Mouse (Mus musculus): ENCODE data around the gene Rps26. TPM values are rescaled to one million over a fixed set of nuclear protein-coding genes. Genes with fewer than 3 reads are reported as not detected.

Gene Rps26
- 359 and 409 TPM in 2 replicates for polyA plus RNA-seq (2015; fragmentation: Nextera tagmentation; extraction: Ambion mirVana)

DNA sequence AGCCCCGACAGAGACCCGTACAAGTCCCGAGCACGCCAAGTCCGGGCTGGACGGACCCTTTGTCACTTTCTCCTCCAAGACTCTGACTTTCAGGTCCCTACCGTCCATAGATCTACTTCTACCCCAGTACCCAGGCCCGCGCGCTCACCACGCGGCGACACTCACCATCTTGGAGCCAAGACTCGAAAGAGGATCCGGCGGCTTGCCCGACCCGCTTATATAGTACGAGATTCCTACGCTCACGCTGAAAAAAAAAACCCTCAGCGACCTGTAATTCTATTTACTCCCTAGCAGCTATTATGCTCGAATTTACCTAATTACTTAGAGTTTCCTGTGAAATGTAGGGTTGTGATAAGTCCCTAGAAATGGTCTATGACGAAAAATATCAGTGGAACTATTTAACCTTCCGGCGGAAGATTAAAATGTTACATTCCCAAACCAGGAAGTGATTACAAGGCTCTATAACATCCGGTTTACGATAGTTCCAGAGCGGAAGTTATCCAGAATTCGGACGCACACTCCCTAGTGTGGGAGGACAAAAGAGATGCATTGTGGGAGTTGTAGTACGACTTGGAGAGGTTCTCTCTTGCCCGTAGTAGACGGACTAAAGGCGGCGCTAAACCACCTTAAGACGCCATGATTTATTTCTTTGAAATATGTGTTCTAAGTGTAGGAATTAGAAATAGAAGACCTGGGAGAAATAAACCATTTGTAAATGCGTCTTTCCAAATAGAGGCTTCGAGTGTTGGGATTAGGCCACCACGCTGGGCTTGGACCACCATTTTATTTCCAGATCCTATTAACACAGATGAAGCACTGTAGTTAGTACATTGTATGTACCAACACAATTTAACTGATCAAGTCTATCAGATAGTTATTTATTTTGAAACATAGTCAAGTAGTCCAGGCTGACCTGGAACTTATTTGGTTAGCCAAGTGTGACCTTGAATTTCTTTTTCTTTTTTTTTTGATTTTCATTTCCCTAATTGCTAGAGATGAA, at the start of gene Rps26:
Gene Rps26, minus strand, starts transcription at position 437 of the 1,000 bp plus-strand sequence.
- no peaks in the 10 kb centered on the region for H3K9me3 ChIP-seq
- peak within 1 kb of the TSS; percentile 82 for H3K27ac ChIP-seq (replicated peaks)
- under 1% methylated on average over 40 of the region's 40 CpGs for WGBS
- H3K27me3 ChIP-seq, result no peaks in the 10 kb centered on the region
- H3K36me3 ChIP-seq, result peaks cover 24% of the 10 kb centered on the region
- H3K4me3 ChIP-seq, result peak within 1 kb of the TSS; percentile 79
- H3K4me1 ChIP-seq (replicated peaks), result peaks cover 9% of the 10 kb centered on the region
- peak within 1 kb of the TSS; percentile 81 for H3K4me2 ChIP-seq
- peak within 1 kb of the TSS; percentile 89 for H3K9ac ChIP-seq
- peak; percentile 96 for ATAC-seq (ENCODE audit: low FRiP score, low read depth)

DNA sequence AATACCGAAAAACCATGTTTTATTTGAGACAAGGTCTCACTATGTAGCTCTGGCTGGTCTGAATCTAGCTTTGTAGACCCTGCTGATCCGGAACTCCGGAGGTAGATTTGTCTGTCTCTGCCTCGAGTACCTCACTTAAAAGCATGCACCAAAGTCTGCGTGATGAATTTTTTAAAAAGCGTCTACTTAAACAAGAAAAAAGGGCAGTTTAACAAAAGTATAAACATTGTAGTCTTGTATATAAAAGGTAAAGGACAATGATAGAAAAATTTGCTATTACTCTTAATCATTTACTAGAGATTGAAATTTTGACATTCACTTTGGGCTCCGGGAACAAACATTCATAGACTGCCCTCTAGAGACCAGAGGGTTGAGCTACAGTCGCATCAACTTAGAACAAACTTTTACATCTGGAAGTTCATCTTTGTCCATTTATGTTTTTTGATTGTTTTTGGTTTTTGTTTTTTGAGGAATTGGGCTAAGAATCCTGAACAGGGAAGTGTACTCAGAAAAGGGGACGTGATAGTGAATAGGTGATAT, 48.0 kb upstream of the Rps26 start:
- ATAC-seq (ENCODE audit: low FRiP score, low read depth), result no peak
- 4% methylated on average over 9 of the region's 9 CpGs for WGBS
- H3K27ac ChIP-seq (replicated peaks), result peak overlapping the region; percentile 75
- peak overlapping the region; percentile 92 for H3K4me2 ChIP-seq
- H3K4me1 ChIP-seq (replicated peaks), result peaks cover 16% of the 10 kb centered on the region
- peak overlapping the region; percentile 60 for H3K9ac ChIP-seq
- H3K9me3 ChIP-seq, result no peaks in the 10 kb centered on the region
- peaks cover 8% of the 10 kb centered on the region for H3K36me3 ChIP-seq
- peak overlapping the region; percentile 74 for H3K4me3 ChIP-seq
- H3K27me3 ChIP-seq, result no peaks in the 10 kb centered on the region

DNA sequence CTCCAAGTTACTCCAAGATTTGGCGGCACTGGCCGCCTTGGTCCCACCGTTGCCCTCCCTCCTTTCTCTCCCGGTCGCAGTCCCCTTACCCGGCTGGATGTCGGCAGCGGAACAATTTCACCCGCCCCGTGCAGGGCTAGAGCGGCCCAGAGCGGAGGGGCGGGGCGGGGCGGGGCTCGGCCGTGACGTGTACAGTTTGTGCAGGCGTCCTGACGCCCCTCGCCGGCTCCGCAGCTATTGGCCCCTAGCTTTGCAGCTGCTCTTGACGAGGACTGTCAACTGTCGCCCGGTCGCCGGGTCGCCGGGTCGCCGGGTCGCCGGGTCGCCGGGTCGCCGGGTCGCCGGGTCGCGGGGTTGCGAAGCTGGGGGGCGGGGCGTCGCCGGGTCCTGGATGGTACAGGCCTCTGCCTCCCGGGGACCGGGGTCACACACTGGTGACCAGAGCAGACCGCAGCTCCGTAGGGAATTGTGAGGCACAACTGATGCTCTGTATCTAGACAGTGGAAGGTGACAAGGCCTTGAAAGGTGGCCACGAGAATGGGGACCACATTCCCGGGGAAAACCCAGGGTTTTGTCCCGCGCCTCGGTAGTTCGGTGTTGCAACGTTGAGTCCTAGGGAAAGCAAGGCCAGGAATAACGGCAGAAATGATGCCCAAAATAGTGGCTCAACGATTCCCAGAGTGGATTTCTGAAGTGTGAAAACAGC, 47.4 kb upstream of the Rps26 start, which contains the start of gene Suox:
Gene Suox, minus strand, starts transcription at position 311 of the 706 bp plus-strand sequence.
- 1% methylated on average over 58 of the region's 60 CpGs for WGBS
- H3K4me3 ChIP-seq, result peak within 1 kb of the TSS; percentile 74
- H3K27me3 ChIP-seq, result no peaks in the 10 kb centered on the region
- H3K9ac ChIP-seq, result peak within 1 kb of the TSS; percentile 60
- peaks cover 6% of the 10 kb centered on the region; the same call in 1 of the 2 replicates for H3K36me3 ChIP-seq
- no peaks in the 10 kb centered on the region for H3K9me3 ChIP-seq
- peak within 1 kb of the TSS; percentile 75 for H3K27ac ChIP-seq (replicated peaks)
- peak within 1 kb of the TSS; percentile 92 for H3K4me2 ChIP-seq
- peaks cover 20% of the 10 kb centered on the region for H3K4me1 ChIP-seq (replicated peaks)
- ATAC-seq (ENCODE audit: low FRiP score, low read depth), result peak; percentile 93

DNA sequence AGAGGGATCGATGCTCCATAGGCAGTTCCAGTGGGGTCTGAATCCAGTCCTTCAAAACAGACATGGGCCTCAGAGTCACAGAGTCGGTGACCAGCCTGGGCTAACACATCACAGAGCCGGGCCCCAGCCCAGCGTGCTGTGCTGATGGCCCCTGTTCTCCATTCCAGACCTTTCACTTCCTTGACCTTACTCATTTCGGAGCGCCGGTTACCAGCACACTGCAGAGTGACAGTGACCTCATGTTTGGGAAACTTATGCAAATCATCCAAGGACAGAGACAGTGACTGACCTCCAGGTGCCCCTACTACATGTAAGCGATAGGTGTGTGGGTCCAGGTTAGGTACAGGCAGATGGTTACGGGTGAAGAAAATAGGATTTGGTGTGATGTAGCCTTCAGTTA, 44.6 kb upstream of the Rps26 start:
- H3K36me3 ChIP-seq, result peaks cover 6% of the 10 kb centered on the region; the same call in 1 of the 2 replicates
- no peak for ATAC-seq (ENCODE audit: low FRiP score, low read depth)
- no peak overlapping the region for H3K4me3 ChIP-seq
- WGBS, result 95% methylated on average over 9 of the region's 9 CpGs
- no peaks in the 10 kb centered on the region for H3K9me3 ChIP-seq
- no peak overlapping the region for H3K27ac ChIP-seq (replicated peaks)
- H3K4me2 ChIP-seq, result no peak overlapping the region
- no peak overlapping the region for H3K9ac ChIP-seq
- no peaks in the 10 kb centered on the region for H3K27me3 ChIP-seq
- H3K4me1 ChIP-seq (replicated peaks), result peaks cover 30% of the 10 kb centered on the region

DNA sequence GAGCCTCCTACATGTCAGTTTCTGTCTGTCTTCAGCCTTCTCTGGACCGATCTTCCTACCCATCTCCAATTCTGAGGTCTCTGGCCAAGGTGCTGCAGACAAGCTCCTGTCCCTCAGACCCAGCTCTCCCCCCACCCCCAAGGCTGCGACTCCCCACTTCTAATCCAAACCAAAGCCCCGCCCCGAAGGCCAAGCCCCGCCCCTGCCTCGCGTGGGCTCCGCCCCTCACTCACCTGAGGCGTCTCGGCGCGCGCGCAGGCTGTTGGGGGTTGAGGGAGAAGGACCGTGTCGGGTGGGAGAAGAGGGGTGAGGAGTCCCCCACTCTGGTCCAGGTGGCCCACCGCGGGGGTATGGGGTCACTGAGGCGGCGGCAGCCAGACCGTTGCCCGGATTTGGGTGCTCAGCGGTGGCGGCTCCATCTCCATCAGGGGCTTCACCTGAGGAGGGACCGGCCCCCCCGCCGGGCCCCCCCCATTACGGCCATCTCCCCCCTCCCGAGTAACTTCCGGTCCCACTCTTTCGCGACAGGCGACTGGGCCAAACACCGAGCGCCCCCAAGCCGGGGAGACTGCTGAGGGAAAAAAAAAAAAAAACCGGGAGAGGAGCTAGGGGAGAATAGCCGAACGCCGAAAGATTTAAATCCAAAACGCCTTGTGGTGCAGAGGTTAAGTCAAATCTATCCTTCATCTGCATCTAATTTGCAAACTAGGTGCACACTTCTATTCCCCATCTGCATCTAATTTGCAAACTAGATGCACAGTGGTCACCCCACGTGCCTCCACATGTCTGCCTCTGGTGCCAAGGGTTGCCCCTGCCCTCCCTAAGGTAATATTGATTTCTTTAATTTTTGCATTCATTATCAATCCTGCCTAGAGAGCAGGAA, 42.5 kb upstream of the Rps26 start:
- ATAC-seq (ENCODE audit: low FRiP score, low read depth), result peak; percentile 64
- peaks cover 25% of the 10 kb centered on the region for H3K4me1 ChIP-seq (replicated peaks)
- peaks cover 6% of the 10 kb centered on the region; the same call in 1 of the 2 replicates for H3K36me3 ChIP-seq
- peak overlapping the region; percentile 75 for H3K4me3 ChIP-seq
- H3K9me3 ChIP-seq, result no peaks in the 10 kb centered on the region
- peak overlapping the region; percentile 76 for H3K9ac ChIP-seq
- WGBS, result under 1% methylated on average over 40 of the region's 42 CpGs
- H3K27ac ChIP-seq (replicated peaks), result peak overlapping the region; percentile 87
- H3K27me3 ChIP-seq, result no peaks in the 10 kb centered on the region
- peak overlapping the region; percentile 82 for H3K4me2 ChIP-seq

DNA sequence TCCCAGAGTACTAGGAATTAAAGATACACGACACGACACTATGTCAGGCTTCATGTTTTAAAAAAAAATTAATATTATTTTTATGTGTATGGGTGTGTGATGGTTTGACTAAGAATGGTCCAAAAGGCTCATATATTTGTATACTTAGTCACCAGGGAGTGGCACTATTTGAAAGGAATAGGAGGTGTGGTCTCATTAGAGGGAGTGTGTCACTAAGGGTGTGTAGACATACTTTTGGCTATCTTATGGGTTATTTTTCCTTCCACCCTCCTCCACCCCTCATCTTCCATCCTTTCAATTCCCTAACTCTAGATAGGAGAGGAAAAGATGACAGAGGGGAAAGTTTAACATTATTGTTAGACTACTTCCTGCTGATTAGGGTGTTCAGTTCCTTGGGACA, 39.3 kb upstream of the Rps26 start:
- Histone ChIP-seq H3K27ac (replicated peaks) (no peak overlapping the region), H3K4me2 (no peak overlapping the region), H3K4me3 (no peak overlapping the region), H3K27me3 (no peaks in the 10 kb centered on the region), H3K9me3 (no peaks in the 10 kb centered on the region), H3K36me3 (peaks cover under 1% of the 10 kb centered on the region; the same call in 1 of the 2 replicates), H3K9ac (no peak overlapping the region), H3K4me1 (replicated peaks) (peaks cover 15% of the 10 kb centered on the region)
- no peak for ATAC-seq (ENCODE audit: low FRiP score, low read depth)
- WGBS, result 93% methylated on average over 2 of the region's 2 CpGs

DNA sequence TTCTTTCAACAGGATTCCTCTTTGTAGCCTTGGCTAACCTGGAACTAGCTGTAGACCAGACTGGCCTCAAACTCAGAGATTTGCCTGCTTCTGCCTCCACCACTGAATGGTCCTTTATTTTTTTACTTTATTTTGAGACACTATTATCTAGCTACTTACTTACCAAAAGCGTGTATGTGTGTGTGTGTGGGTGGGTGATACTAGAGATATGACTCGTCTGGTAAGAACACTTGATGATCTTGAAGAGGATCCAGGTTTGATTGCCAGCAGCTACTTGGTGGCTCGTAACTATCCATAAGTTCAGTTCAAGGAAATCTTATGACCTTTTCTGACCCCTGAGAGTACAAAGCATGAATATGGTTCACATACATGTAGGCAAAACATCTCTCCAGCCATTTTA, 38.8 kb upstream of the Rps26 start:
- no peak overlapping the region for H3K4me3 ChIP-seq
- no peaks in the 10 kb centered on the region for H3K36me3 ChIP-seq
- 88% methylated on average over 3 of the region's 3 CpGs for WGBS
- H3K9ac ChIP-seq, result no peak overlapping the region
- peaks cover 15% of the 10 kb centered on the region for H3K4me1 ChIP-seq (replicated peaks)
- no peaks in the 10 kb centered on the region for H3K9me3 ChIP-seq
- no peaks in the 10 kb centered on the region for H3K27me3 ChIP-seq
- H3K4me2 ChIP-seq, result no peak overlapping the region
- no peak overlapping the region for H3K27ac ChIP-seq (replicated peaks)
- no peak for ATAC-seq (ENCODE audit: low FRiP score, low read depth)

DNA sequence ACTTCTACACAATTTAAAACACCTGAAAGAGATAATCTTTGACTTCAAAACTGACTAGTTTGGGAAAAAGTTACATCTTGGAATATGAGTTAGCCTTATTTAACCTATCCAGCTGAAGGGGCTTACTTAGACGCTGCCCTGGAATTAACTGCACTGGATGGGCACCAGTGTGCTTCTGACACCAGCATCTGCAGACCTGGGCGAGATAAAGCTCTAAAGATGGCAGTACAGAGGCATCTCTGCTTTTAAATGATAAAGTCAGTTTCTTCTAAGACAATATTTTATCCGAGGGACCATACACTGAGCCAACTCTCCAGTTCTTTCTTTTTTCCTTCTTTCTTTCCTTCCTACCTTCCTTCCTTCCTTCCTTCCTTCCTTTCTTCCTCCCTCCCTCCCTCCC, 38.3 kb upstream of the Rps26 start:
- Histone ChIP-seq H3K4me1 (replicated peaks) (peaks cover 15% of the 10 kb centered on the region), H3K9me3 (no peaks in the 10 kb centered on the region), H3K27ac (replicated peaks) (no peak overlapping the region)

DNA sequence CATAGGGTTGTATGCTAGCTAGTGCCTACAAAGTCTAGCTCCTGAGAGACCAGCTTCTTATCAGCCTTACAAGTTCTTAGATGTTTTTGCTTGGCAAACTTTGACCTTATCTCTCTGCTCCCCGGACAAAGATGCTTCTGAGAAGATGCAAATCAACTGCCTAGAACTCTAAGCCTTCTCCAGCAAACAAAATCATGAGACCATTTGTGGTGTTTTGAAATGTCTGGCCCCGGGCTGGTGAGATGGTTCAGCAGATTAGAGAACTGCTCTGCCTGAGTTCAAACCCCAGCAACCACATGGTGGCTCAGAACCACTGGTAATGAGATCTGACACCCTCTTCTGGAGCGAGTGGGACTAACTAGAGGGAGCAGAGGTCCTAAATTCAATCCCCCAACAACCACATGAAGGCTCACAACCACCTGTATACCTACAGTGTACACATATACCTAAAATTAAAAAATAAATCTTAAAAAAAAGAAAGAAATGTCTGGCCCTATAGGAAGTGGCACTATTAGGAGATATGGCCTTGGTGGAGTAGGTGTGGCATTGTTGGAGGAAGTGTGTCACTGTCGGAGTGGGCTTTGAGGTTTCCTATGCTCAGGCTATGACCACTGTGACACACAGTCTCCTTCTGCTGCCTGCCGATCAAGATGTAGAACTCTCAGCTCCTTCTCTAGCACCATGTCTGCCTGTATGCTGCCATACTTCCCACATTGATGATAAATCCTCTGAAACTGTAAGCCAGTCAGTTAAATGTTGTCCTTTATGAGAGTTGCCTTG, 37.1 kb upstream of the Rps26 start:
- H3K9me3 ChIP-seq, result no peaks in the 10 kb centered on the region
- no peak for ATAC-seq (ENCODE audit: low FRiP score, low read depth)
- WGBS, result 74% methylated on average over 5 of the region's 5 CpGs

More for the DNA sequence above, 38.3 kb upstream of the Rps26 start:
- WGBS, result 76% methylated on average over 3 of the region's 3 CpGs
- ATAC-seq (ENCODE audit: low FRiP score, low read depth), result no peak
- no peak overlapping the region for H3K4me2 ChIP-seq
- H3K4me3 ChIP-seq, result no peak overlapping the region
- no peaks in the 10 kb centered on the region for H3K27me3 ChIP-seq
- H3K36me3 ChIP-seq, result no peaks in the 10 kb centered on the region
- no peak overlapping the region for H3K9ac ChIP-seq

DNA sequence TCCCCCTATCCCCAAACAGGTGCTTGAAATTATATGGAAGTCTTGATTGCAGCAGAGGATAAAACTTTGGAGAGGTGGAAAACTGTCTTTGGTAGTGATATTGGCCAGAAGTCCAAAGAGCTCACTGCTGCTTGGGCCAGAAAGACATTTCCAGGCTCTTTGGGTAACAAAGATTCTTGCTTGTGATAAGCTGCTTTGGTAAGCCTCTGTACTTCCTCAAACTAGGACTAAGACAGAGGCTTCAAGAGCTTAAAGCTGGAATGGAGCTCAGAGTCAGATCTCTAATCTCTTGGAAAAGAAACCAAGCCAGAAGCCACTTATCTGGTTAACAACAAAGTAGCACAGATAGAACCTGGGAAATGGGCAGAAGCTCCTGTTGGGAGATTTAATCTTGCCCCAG, 35.9 kb upstream of the Rps26 start:
- H3K4me3 ChIP-seq, result no peak overlapping the region
- H3K36me3 ChIP-seq, result no peaks in the 10 kb centered on the region
- H3K9me3 ChIP-seq, result no peaks in the 10 kb centered on the region
- H3K27me3 ChIP-seq, result no peaks in the 10 kb centered on the region
- ATAC-seq (ENCODE audit: low FRiP score, low read depth), result no peak
- H3K27ac ChIP-seq (replicated peaks), result no peak overlapping the region
- H3K9ac ChIP-seq, result no peak overlapping the region
- peaks cover under 1% of the 10 kb centered on the region; the same call in 1 of the 2 replicates for H3K4me1 ChIP-seq (replicated peaks)
- H3K4me2 ChIP-seq, result no peak overlapping the region

More for the DNA sequence above, 37.1 kb upstream of the Rps26 start:
- no peak overlapping the region for H3K4me3 ChIP-seq
- H3K9ac ChIP-seq, result no peak overlapping the region
- no peak overlapping the region for H3K4me2 ChIP-seq
- H3K4me1 ChIP-seq (replicated peaks), result peaks cover 10% of the 10 kb centered on the region
- no peak overlapping the region for H3K27ac ChIP-seq (replicated peaks)
- H3K36me3 ChIP-seq, result no peaks in the 10 kb centered on the region
- H3K27me3 ChIP-seq, result no peaks in the 10 kb centered on the region

Measured in hindbrain, embryonic 15.5 days (tissue).